Mouse (Mus musculus) kidney, postnatal 25 days (tissue): ENCODE results near the gene Them4.
"Not testable (repeated sequence)": the region's sequence is repeated elsewhere in the genome, so short reads cannot be mapped to it uniquely, and the experiment has no call there.

Experiments used
- DNase-seq, 2 experiments: peaks; one replicate each; pipeline ENCODE4 v3.0.0; 2021; ENCODE audit warnings: mixed read lengths in 2 of 2

Gene Them4

GRCm38 (mm10) chr3:94309633-94310363 is at the start of gene Them4:
Gene Them4 (plus strand): TSS chr3:94310089.
- DNase-seq: peak; percentile 97 to 98

DNA sequence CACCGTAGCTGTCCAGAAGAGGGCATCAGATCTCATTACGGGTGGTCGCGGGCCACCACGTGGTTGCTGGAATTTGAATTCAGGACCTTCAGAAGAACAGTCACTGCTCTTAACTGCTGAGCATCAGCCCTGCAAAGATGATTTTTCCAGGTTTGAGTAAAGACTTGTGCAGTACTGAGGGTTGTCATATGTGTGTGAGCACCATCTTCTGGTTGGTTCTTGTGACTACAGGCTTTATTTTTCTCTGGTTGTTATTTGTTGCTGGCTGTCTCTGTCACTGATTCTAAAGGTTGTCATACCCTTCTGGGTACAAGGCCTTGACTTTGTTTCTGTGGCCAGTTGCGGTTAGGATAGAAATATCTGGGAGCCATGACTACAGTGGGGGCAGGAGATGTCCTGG is 49.3 kb upstream of the Them4 start:
- DNase-seq: no peak

GRCm38 (mm10) chr3:94263736-94264135 is 46.2 kb upstream of the Them4 start, which contains the start of gene Gm4778:
Gene Gm4778 (plus strand): TSS chr3:94264036.
- DNase-seq: not testable (repeated sequence)

GRCm38 (mm10) chr3:94275991-94276390 is 33.9 kb upstream of the Them4 start:
- no peak for DNase-seq

DNA sequence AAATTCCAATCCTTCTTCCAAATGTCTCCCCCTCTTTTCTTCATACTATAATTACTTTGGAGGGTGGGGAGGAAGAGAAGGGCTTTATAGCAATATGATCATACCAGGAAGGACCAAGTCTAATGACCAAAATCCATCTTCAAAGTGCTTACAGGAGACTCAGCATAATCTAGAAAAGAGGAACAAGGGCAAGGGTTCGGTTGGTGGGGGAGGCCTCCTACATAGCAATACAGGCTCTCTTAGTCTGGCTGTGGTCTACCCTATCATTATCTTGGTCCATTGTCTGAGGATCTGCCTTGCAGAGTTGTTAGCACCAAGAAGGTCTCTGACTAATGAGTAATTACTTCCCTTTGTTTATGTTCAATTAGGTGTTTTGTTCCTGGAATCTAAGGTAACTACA is 4.4 kb upstream of the Them4 start:
- no peak for DNase-seq

GRCm38 (mm10) chr3:94306975-94307374 is 2.9 kb upstream of the Them4 start:
- DNase-seq: no peak

DNA sequence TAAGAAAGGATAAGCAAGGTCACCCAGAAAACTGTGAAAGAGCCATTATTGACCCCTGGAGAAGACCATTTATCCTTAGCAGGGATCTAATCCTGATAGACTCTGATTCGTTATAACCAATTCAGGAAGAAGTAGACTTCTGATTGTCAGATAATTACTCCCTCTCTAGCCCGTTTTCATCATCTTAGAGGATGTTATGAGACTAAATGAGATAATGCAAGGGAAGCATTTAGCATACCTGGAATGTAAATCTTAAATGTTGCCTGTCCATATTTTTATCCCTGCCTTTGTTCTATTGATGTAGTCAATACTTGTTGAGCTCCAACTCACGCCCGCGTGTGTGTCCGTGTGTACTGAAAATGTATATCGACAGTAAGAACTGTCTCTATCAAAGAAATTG is 602 bp downstream of the Them4 start:
- peak in 1 of 2 experiments; percentile 8 for DNase-seq

DNA sequence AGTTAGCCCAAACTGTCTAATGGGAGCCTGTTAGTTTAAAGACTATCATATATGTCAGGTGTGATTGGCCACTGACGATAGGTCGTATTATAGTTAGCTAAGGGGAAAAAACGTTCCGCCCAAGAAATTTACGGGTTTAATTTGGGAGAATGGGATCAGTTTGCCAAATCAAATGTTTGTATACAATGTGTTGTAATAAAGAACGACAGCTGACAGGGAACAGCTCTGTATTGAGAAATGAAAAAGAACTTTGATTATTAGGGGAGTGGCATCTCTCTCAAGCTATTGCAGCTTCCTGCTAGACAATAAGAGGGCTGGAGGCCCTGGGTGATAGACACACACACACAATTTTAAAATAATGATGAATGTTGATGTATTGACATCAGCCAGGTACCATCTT is 1.0 kb downstream of the Them4 start:
- no peak for DNase-seq

DNA sequence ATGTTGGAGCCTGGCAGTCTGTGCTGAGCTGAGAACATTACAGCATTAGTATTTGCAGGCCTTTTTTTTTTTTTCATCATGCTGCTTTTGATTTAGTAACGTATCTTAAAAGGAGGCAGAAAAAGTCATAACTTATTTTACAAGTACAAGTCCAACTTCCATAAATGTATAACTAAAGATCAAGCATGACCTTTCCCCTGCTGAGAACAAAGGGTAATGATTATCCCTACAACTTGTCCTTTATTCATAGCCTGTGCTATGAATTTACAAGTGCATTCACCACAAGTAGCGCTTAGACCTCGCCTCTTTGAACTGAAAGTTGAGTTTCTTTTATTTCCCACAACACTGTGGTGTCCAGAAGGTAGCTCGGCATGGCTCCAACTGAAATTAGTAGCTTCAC is 1.5 kb downstream of the Them4 start:
- DNase-seq: peak in 1 of 2 experiments; percentile 34

GRCm38 (mm10) chr3:94328681-94329080 is 18.8 kb downstream of the Them4 start:
- no peak for DNase-seq

DNA sequence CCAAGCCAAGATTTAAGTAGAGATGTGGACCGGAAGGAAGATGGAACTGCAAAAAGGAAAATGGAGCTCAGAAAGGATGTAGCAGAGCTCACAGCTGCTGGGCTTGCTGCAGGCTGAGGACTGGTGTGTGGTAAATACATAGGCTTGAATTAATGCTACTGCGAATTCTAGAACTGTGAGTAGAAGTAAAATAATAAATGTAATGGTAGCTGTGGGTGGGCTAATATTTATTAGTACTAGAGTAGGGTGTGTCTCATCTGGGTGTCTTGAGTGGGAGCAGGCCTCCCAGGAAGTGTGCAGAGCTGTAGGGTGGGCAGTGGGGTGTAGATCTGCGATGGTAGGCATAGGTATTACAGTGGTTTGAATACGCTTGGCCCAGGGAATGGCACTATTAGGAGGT is 24.6 kb downstream of the Them4 start:
- DNase-seq: no peak

GRCm38 (mm10) chr3:94338522-94338921 is 28.6 kb downstream of the Them4 start:
- DNase-seq: no peak

GRCm38 (mm10) chr3:94341959-94342422 is 32.1 kb downstream of the Them4 start, which contains the start of gene Them5:
Gene Them5 (plus strand): TSS chr3:94342099.
- DNase-seq: peak; percentile 27 to 59

DNA sequence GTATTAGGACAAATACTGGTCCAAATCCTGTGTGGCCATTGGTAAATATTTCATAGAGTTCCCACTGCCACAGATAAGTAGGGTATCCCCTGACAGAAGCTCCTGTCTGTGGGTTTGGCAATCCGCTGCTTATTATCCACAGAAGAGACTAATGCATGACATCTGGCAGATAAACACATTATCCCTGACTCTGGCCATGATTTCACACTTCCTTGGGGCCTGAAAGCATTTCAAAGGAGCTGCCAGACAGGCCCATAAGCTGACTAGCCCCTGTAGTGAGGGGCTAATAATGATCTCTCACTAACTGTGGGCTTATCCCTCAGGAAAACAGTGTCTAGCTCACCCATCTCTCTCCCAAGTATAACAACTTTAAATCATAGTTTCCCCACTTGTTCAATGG is 32.7 kb downstream of the Them4 start:
- no peak for DNase-seq

GRCm38 (mm10) chr3:94344182-94344581 is 34.3 kb downstream of the Them4 start:
- no peak for DNase-seq

DNA sequence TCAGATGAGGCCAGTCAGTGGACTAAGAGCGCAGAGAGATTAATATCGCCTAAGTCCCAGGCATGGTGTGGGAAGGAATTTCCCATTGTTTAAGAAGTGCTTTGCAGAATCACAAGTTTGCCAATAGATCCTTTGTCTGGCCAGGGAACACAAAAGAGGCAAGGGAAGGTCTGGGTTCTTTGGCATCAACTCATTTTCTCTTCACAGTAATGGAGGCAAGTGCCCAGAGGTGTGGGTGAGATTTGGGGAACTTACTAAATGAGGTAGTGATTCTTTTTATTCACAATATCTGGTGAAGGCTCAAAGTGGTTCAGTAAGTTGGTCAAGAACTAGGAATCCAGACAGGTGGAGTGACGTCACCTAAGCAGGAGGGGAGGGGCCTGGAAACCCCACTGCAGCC is 35.0 kb downstream of the Them4 start:
- DNase-seq: no peak

DNA sequence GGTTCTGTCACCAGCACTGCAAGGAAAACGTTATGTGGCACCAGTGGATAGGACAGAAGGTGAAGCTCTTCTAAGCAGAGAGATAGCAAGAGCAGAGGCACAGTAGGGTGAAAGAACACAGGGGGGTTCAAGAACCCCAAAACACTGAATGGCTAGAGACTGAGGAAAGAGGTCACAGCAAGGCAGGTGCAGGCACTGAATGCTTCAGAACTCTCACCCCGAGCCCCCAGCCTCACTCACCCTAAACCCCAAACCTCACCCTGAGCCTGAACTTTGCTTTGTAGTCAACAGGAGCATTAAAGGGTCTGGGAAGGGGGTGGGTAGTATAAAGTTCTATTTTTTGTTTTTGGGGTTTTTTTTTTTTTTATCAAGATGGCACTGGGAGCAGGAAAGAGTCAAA is 38.3 kb downstream of the Them4 start:
- DNase-seq: no peak

DNA sequence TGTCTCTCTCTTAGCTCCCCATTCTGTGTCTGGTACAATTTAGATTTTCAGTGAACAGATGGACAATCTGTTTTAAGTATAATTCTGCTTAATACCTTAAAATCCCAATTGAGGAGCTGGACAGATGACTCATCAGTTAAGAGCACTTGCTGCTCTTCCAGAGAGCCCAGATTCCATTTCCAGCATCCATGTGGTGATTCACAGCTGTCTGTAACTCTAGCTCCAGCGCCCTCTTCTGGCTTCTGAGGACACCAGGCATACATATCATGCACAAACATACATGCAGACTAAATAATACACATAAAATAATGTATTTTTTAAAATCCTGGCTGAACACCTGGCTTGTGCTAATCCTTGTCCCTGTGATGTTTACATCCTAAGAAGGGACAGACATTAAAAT is 50.9 kb downstream of the Them4 start:
- peak; percentile 49 to 53 for DNase-seq

- no peak for DNase-seq
Observed at GRCm38 (mm10) chr3:94362138-94362537, 52.2 kb downstream of the Them4 start, which contains the start of gene C2cd4d. Gene C2cd4d (plus strand): TSS chr3:94362438.

DNA sequence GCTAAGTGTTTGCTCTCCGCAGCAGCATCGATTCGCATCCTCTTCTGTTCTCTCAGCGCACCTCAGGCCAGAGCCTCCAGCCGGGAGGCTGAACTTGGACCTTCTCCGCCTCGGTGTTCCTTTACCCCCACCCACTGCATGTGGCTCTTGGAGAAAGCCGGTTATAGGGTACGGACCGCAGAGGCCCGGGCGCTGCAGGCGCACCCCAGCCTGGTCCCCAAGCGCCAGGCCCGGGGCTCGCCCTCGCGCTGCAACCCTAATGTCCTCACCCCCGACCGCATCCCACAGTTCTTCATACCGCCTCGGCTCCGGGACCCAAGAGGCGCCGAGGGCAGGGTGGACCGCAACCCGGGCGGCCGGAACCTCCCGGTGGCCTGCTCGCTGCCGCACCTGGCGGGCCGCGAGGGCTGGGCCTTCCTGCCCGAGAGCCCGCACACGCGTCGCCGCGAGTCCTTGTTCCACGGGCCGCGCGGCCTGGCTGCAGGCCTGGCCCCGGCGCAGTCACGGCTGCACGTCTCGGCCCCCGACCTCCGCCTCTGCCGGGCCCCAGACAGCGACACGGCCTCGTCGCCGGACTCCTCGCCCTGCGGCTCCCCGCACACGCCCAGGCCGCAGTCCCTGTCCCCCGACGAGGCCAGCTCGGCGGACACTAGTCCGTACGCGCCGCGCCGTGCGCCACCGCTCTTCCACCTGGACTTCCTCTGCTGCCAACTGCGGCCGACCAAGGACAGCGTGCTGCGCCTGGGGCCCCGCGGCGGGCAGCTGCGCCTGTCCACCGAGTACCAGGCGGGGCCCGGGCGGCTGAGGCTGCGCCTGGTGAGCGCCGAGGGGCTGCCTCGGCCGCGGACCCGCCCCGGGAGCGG is 53.6 kb downstream of the Them4 start:
- DNase-seq: peak; percentile 46 to 74

DNA sequence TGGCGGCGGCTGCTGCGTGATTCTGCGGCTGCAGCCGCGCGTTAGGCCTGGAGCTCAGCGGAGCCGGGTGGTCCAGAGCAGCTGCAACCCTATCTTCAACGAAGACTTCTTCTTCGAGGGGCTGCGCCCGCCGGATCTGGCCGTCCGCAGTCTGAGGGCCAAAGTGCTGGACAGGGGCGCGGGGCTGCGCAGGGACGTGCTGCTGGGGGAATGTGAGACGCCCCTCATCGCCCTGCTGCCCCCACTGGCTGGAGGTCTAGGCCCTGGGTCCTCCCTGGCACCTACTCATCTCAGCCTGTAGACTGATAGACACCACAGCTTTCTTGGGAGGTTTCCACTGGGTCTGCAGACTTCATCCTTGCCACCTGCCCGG is 54.3 kb downstream of the Them4 start:
- no peak for DNase-seq

- peak; percentile 78 to 80 for DNase-seq
Observed at GRCm38 (mm10) chr3:94366761-94367160, 56.9 kb downstream of the Them4 start.

- no peak for DNase-seq
Observed at GRCm38 (mm10) chr3:94367511-94367910, 57.6 kb downstream of the Them4 start.

DNA sequence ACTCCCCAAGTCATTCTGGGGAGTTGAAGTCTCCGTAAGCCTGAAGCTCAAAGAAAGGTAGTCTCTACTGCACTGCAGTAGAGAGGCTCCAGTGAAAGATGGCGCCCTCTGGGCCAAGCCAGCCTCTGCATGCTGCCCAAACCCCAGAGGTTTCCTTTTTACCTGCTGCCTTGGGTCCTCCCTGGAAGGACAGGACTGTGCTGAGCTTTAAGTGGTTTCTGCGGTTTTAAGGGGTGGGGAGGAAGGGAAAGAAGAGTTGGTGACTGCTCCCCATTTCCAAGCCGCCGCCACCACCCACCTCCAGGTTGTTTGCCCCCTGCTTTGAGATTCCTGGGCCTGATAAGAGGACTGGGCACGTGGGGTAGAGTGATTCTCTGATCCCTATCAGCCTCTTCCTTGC is 58.7 kb downstream of the Them4 start:
- no peak for DNase-seq
